ENCODE assay signal across 29 mouse cellular contexts in the genomic region with DNA sequence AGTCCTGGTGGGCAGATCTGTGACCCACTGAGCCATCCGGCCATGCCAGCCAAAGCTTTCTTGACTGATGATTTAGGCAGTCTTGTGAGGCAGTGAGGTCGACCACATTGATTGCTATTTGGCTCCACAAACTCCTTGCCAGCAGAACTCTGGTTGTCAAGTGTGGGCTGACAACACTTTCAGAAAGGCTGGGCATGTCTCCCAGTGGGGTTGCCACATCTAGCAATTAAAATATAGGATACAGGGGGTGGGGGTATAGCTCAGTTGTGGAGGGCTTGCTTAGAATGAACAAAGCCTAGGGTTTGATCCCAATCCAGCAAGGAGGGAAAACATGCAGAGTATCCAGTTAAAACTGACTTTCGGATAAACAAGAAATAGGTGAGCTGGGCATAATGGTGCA. TPM values are rescaled to one million over a fixed set of nuclear protein-coding genes. Genes with fewer than 3 reads are reported as not detected.
DNase-seq lines count a peak whose midpoint lies in the region; ATAC-seq and TF ChIP-seq lines count a peak whose summit lies in the region.
"Had no signal": no experiment of that assay in that cellular context is flagged by ENCODE, and none has a peak within 500 bp of the region (broad histone marks: within the 10 kb centered on the region; RNA-seq: fewer than 3 reads in every experiment).

No protein-coding gene starts in this region.

- H3K9ac ChIP-seq in forebrain, postnatal 0 days = no peak overlapping the region
- H3K9ac ChIP-seq: forebrain, embryonic 15.5 days; heart, embryonic 15.5 days; kidney, embryonic 15.5 days; liver, embryonic 15.5 days; midbrain, embryonic 13.5 days; neural tube, embryonic 15.5 days had no signal

- H3K4me3 ChIP-seq in forebrain, postnatal 0 days (ENCODE audit: low read depth, low read length) = no peak overlapping the region
- H3K4me3 ChIP-seq in forebrain, embryonic 10.5 days = no peak overlapping the region
- H3K4me3 ChIP-seq: forebrain, embryonic 15.5 days; heart, embryonic 15.5 days; kidney, embryonic 15.5 days; liver, embryonic 15.5 days; midbrain, embryonic 13.5 days; myocyte; neural tube, embryonic 15.5 days had no signal

- H3K4me1 ChIP-seq in forebrain, postnatal 0 days (ENCODE audit: insufficient read depth) = no peaks in the 10 kb centered on the region
- no peaks in the 10 kb centered on the region for H3K4me1 ChIP-seq in forebrain, embryonic 10.5 days
- H3K4me1 ChIP-seq: forebrain, embryonic 15.5 days; liver, embryonic 15.5 days; midbrain, embryonic 13.5 days; neural tube, embryonic 15.5 days had no signal

- H3K4me2 ChIP-seq in forebrain, postnatal 0 days (ENCODE audit: low read depth) = no peak overlapping the region
- H3K4me2 ChIP-seq: forebrain, embryonic 15.5 days; heart, embryonic 15.5 days; kidney, embryonic 15.5 days; liver, embryonic 15.5 days; midbrain, embryonic 13.5 days; neural tube, embryonic 15.5 days had no signal

- ATAC-seq in forebrain, postnatal 0 days = peak; percentile 58; the same call in 1 of the 2 replicates
- ATAC-seq: CD4-positive, CD25-positive, alpha-beta regulatory T cell, adult 4 months; forebrain, embryonic 15.5 days; hindbrain, postnatal 0 days; intestine, postnatal 0 days; lung, postnatal 0 days; midbrain, embryonic 13.5 days had no signal

- no peak for DNase-seq in forebrain, postnatal 0 days
- no peak for DNase-seq in forebrain, embryonic 10.5 days (ENCODE audit: extremely low spot score, low spot score)
- peak; percentile 48 for DNase-seq in right cerebral cortex, adult 18-20 months
- DNase-seq in right cerebral cortex, postnatal 4 days = no peak
- DNase-seq in left cerebral cortex, postnatal 36 days (ENCODE audit: low spot score in 2 of 2) = peak; percentile 27 to 47
- DNase-seq in natural killer cell, adult 2 months (ENCODE audit: low spot score in 2 of 2) = no peak
- DNase-seq in adrenal gland, postnatal 25 days = no peak
- no peak for DNase-seq in thymus, postnatal 10 days (ENCODE audit: low spot score in 2 of 2)
- DNase-seq: cerebellum, adult 8-10 months; gastrocnemius, postnatal 10 days; heart, adult 18-20 months; kidney, postnatal 4 days; layer of hippocampus, postnatal 36 days; thymus, adult 18-20 months had no signal

- intact Hi-C loops in left cerebral cortex, postnatal 36 days (cut with DNase I) = no loop called here

- no peak overlapping the region for H3K27ac ChIP-seq in forebrain, postnatal 0 days (ENCODE audit: low read depth, low read length)
- H3K27ac ChIP-seq in forebrain, embryonic 10.5 days = no peak overlapping the region
- H3K27ac ChIP-seq: forebrain, embryonic 15.5 days; hindbrain, postnatal 0 days; kidney, embryonic 15.5 days; liver, embryonic 15.5 days; midbrain, embryonic 13.5 days; neural tube, embryonic 15.5 days had no signal

- no peaks in the 10 kb centered on the region for H3K36me3 ChIP-seq in forebrain, postnatal 0 days (ENCODE audit: insufficient read depth)
- no peaks in the 10 kb centered on the region for H3K36me3 ChIP-seq in forebrain, embryonic 10.5 days (replicated peaks)
- H3K36me3 ChIP-seq: forebrain, embryonic 15.5 days; heart, embryonic 15.5 days; kidney, embryonic 15.5 days; liver, embryonic 15.5 days; midbrain, embryonic 13.5 days; neural tube, embryonic 15.5 days had no signal

- 63% methylated on average over 3 of the region's 3 CpGs for WGBS in forebrain, postnatal 0 days
- WGBS in forebrain, embryonic 10.5 days = 70% methylated on average over 3 of the region's 3 CpGs

- no peaks in the 10 kb centered on the region for H3K9me3 ChIP-seq in forebrain, postnatal 0 days (ENCODE audit: low read length)
- no peaks in the 10 kb centered on the region for H3K9me3 ChIP-seq in forebrain, embryonic 10.5 days
- H3K9me3 ChIP-seq: forebrain, embryonic 15.5 days; heart, embryonic 15.5 days; kidney, embryonic 15.5 days; liver, embryonic 15.5 days; midbrain, embryonic 13.5 days; neural tube, embryonic 15.5 days had no signal

- TF ChIP-seq CTCF in forebrain, postnatal 0 days (IDR thresholded peaks at IDR 0.05; ENCODE audit: low read depth) = no peak

- H3K27me3 ChIP-seq in forebrain, postnatal 0 days (ENCODE audit: insufficient read depth, low read length) = no peaks in the 10 kb centered on the region
- no peaks in the 10 kb centered on the region for H3K27me3 ChIP-seq in forebrain, embryonic 10.5 days (ENCODE audit: poor library complexity, severe bottlenecking)
- H3K27me3 ChIP-seq: forebrain, embryonic 15.5 days; heart, embryonic 15.5 days; kidney, embryonic 15.5 days; liver, embryonic 15.5 days; midbrain, embryonic 13.5 days; neural tube, embryonic 15.5 days had no signal

RNA-seq across cellular contexts. Expression of a gene that starts 25.6 kb away (rescaled TPM):
- not detected in 2 replicates for total RNA-seq in forebrain, postnatal 0 days (2014; rRNA removed)
- not detected in 2 replicates for polyA plus RNA-seq in forebrain, postnatal 0 days (2015; fragmentation: Nextera tagmentation; extraction: Ambion mirVana)
- not detected in 2 replicates for polyA plus RNA-seq in forebrain, embryonic 10.5 days (2016; fragmentation: Nextera tagmentation; extraction: Ambion mirVana)
- under 1 TPM; 0.15 to 0.27 TPM for total RNA-seq in left cerebral cortex, postnatal 36 days (2021)
- 0.70 and 1.3 TPM in 2 replicates for total RNA-seq in adrenal gland, postnatal 25 days (2021)
- total RNA-seq: common myeloid progenitor, adult 5-6 weeks; hematopoietic stem cell, adult 5-6 weeks; hindbrain, postnatal 0 days; megakaryocyte progenitor cell, adult 5-6 weeks had no signal
- polyA plus RNA-seq: CD4-positive, CD25-positive, alpha-beta regulatory T cell, adult 4 months; embryonic facial prominence, embryonic 11.5 days; forebrain, embryonic 15.5 days; midbrain, embryonic 13.5 days; neural tube, embryonic 15.5 days had no signal

RNA-seq across cellular contexts. Expression of a gene that starts 33.9 kb away (rescaled TPM):
- 23.7 and 42.7 TPM in 2 replicates for total RNA-seq in forebrain, postnatal 0 days (2014; rRNA removed)
- polyA plus RNA-seq in forebrain, postnatal 0 days (2015; fragmentation: Nextera tagmentation; extraction: Ambion mirVana) = 65.1 and 77.0 TPM in 2 replicates
- 141 and 142 TPM in 2 replicates for polyA plus RNA-seq in forebrain, embryonic 10.5 days (2016; fragmentation: Nextera tagmentation; extraction: Ambion mirVana)
- total RNA-seq in left cerebral cortex, postnatal 36 days (2021) = 100 to 1,000 TPM; 121 to 128 TPM
- 131 TPM in 2 replicates for total RNA-seq in adrenal gland, postnatal 25 days (2021)

RNA-seq across cellular contexts. Expression of a gene that starts 48.7 kb away (rescaled TPM):
- 67.3 and 82.1 TPM in 2 replicates for total RNA-seq in forebrain, postnatal 0 days (2014; rRNA removed)
- polyA plus RNA-seq in forebrain, postnatal 0 days (2015; fragmentation: Nextera tagmentation; extraction: Ambion mirVana) = 61.0 and 63.5 TPM in 2 replicates
- polyA plus RNA-seq in forebrain, embryonic 10.5 days (2016; fragmentation: Nextera tagmentation; extraction: Ambion mirVana) = 4.8 and 5.0 TPM in 2 replicates
- total RNA-seq in left cerebral cortex, postnatal 36 days (2021) = 10 to 100 TPM; 26.1 to 26.4 TPM
- 1.0 TPM in 1 of 2 replicates, not detected in the other for total RNA-seq in adrenal gland, postnatal 25 days (2021)
- total RNA-seq: common myeloid progenitor, adult 5-6 weeks; hematopoietic stem cell, adult 5-6 weeks had no signal

RNA-seq across cellular contexts. Expression of a gene that starts 54.0 kb away (rescaled TPM):
- total RNA-seq in forebrain, postnatal 0 days (2014; rRNA removed) = 152 and 167 TPM in 2 replicates
- polyA plus RNA-seq in forebrain, postnatal 0 days (2015; fragmentation: Nextera tagmentation; extraction: Ambion mirVana) = 243 and 257 TPM in 2 replicates
- polyA plus RNA-seq in forebrain, embryonic 10.5 days (2016; fragmentation: Nextera tagmentation; extraction: Ambion mirVana) = 71.5 and 74.8 TPM in 2 replicates
- total RNA-seq in left cerebral cortex, postnatal 36 days (2021) = 10 to 100 TPM; 74.3 to 75.8 TPM
- total RNA-seq in adrenal gland, postnatal 25 days (2021) = 136 and 139 TPM in 2 replicates

RNA-seq across cellular contexts. Expression of a gene that starts 54.6 kb away (rescaled TPM):
- 23.1 and 28.3 TPM in 2 replicates for total RNA-seq in forebrain, postnatal 0 days (2014; rRNA removed)
- 17.3 and 22.2 TPM in 2 replicates for polyA plus RNA-seq in forebrain, postnatal 0 days (2015; fragmentation: Nextera tagmentation; extraction: Ambion mirVana)
- polyA plus RNA-seq in forebrain, embryonic 10.5 days (2016; fragmentation: Nextera tagmentation; extraction: Ambion mirVana) = 10.7 and 12.7 TPM in 2 replicates
- 10 to 100 TPM; 14.4 to 17.9 TPM for total RNA-seq in left cerebral cortex, postnatal 36 days (2021)
- total RNA-seq in adrenal gland, postnatal 25 days (2021) = 26.4 and 32.1 TPM in 2 replicates

Comparison
In these comparisons a context has a peak if more than half of its experiments do, and no peak if none do; other contexts are left out.
1. DNase-seq: peak in right cerebral cortex, adult 18-20 months (single experiment) and left cerebral cortex, postnatal 36 days (2 of 2); none in forebrain, postnatal 0 days (single experiment), forebrain, embryonic 10.5 days (single experiment), right cerebral cortex, postnatal 4 days (single experiment), natural killer cell, adult 2 months (0 of 2), adrenal gland, postnatal 25 days (single experiment) and thymus, postnatal 10 days (0 of 2).
2. RNA of a gene that starts 48.7 kb away (total RNA-seq): 67.3 to 82.1 TPM in forebrain, postnatal 0 days and 26.1 to 26.4 TPM in left cerebral cortex, postnatal 36 days; 1.0 TPM in adrenal gland, postnatal 25 days; every median in the first group is over 10 times any median in the second.